Mouse (Mus musculus) T-cell, adult 2 months (primary cell): ENCODE data around the gene Chd2.
"Not testable (repeated sequence)": the region's sequence is repeated elsewhere in the genome, so short reads cannot be mapped to it uniquely, and the experiment has no call there.

Experiments
- DNase-seq: peaks from one replicate; pipeline ENCODE4 v3.0.0; 2022; ENCODE audit warnings: low spot score

Gene Chd2

DNA sequence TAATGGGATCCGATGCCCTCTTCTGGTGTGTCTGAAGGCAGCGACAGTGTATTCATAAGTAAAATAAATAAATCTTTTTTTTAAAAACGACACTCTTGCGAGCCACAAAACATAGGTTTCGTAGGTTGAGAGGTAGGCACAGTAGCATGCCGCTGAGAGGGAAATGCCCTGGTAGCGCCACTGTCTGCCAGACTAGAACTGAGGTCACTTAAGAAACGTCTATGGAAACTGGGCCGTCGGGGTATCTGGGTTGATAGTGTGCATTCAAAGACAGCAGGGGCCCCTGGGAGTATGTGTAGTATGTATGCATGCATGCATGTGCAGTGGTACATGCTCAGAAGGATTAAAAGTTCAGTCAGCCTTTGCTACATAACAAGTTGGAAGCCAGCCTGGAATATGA, 21.4 kb downstream of the Chd2 start:
- DNase-seq, result no peak

GRCm38 (mm10) chr7:73519060-73519796, 22.4 kb downstream of the Chd2 start:
- no peak for DNase-seq

DNA sequence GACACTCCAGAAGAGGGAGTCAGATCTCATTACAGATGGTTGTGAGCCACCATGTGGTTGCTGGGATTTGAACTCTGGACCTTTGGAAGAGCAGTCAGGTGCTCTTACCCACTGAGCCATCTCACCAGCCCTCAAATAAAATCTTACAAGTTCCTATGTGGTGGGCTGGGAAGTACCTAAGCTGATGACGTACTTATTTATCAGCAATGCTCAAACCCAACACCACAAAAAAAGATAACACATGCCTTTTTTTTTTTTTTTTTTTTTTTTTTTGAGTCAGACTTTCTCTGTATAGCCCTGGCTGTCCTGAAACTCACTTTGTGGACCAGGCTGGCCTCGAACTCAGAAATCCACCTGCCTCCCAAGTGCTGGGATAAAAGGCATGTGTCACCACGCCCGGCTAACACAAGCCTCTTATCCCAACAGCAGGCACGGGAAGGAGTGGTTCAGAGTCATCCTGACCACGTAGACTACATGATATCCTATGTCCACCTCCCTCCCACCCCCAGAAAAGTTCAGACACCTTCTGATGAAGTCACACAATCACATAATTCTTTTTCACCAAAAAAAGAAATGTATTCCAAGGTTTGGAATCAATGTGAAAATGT, 23.2 kb downstream of the Chd2 start:
- not testable (repeated sequence) for DNase-seq

GRCm38 (mm10) chr7:73517432-73518054, 24.1 kb downstream of the Chd2 start:
- DNase-seq, result no peak

DNA sequence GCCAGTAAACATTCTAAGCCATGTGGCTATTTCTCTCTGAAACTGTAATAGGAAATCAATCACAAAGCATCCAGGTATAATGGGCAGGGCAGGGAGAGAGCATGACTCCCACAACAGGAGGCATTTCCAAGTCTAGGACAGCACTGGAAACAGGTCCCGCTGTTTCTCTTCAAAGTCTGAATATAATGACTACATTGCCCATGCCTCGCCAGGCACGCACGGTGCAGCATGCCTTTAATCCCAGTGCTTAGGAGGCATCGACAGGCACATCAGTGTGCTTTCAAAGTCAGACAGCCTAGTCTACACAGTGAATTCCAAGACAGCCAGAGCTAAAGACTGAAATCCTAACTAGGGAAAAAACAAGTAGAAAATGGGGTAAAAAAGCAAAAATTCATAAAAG, 24.8 kb downstream of the Chd2 start:
- DNase-seq, result no peak

DNA sequence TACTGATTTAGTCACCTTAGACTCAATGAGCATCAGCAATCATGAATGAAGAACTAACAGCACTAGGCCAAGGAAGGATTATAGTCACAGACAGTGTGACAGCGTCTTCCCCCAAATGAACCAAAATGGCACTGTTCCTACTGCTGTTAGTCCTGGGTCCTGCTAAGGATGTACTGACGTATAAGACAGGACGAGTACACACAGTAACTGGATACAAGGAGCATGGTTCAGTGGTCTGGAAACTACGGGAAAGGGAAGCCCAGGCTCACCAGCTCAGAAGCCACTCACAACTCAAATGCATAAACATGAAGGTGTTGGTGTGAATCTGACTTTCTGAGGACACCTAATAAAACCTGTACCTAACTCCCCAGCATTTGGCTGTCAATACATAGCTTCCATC, 27.1 kb downstream of the Chd2 start:
- DNase-seq, result no peak

GRCm38 (mm10) chr7:73512422-73512821, 29.2 kb downstream of the Chd2 start:
- DNase-seq, result no peak

- DNase-seq, result no peak
Measured at GRCm38 (mm10) chr7:73508688-73509087, 32.9 kb downstream of the Chd2 start.

GRCm38 (mm10) chr7:73507491-73507890, 34.1 kb downstream of the Chd2 start:
- DNase-seq, result no peak

GRCm38 (mm10) chr7:73506852-73507251, 34.8 kb downstream of the Chd2 start:
- no peak for DNase-seq

DNA sequence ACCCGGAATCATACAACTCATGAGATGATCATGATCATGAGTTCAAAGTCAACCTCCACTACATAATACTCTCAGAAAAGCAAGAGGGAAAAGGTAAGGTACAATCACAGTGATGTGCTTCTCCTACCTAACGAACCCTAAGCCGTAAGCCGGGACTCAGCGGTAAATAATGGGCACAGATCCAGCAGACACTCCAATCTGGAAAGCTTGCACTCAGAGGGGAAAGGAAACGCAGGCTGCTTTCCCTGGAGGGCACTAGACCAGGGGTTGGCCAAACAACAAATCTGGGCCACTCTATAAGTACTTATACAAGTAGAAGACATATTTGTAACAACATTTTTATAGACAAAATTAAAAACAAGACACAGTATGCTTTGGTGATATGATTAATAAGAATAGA, 36.4 kb downstream of the Chd2 start:
- DNase-seq, result no peak

- no peak for DNase-seq
Measured at GRCm38 (mm10) chr7:73498200-73498599, 43.4 kb downstream of the Chd2 start.

- DNase-seq, result no peak
Measured at GRCm38 (mm10) chr7:73489261-73489660, 52.4 kb downstream of the Chd2 start.

DNA sequence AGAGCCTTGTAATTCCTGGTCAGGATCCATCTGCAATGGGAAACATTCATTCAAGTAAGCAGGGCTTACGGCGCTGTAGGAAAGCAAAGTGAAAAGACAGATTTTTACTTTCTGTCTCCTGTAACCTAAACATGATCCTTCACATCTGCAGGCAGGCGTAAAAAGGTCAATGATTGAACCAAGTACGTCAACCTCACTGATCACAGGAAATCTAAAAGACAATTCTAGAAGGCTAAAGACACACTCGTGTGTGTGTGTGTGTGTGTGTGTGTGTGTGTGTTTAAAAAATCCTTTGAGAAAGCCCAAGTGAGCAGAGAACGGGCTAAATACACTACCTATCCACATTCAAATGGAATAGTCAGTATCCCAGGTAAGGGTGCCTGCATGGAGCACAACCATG, 60.5 kb downstream of the Chd2 start:
- peak; percentile 26 for DNase-seq

GRCm38 (mm10) chr7:73479506-73479905, 62.1 kb downstream of the Chd2 start:
- DNase-seq, result peak; percentile 55

DNA sequence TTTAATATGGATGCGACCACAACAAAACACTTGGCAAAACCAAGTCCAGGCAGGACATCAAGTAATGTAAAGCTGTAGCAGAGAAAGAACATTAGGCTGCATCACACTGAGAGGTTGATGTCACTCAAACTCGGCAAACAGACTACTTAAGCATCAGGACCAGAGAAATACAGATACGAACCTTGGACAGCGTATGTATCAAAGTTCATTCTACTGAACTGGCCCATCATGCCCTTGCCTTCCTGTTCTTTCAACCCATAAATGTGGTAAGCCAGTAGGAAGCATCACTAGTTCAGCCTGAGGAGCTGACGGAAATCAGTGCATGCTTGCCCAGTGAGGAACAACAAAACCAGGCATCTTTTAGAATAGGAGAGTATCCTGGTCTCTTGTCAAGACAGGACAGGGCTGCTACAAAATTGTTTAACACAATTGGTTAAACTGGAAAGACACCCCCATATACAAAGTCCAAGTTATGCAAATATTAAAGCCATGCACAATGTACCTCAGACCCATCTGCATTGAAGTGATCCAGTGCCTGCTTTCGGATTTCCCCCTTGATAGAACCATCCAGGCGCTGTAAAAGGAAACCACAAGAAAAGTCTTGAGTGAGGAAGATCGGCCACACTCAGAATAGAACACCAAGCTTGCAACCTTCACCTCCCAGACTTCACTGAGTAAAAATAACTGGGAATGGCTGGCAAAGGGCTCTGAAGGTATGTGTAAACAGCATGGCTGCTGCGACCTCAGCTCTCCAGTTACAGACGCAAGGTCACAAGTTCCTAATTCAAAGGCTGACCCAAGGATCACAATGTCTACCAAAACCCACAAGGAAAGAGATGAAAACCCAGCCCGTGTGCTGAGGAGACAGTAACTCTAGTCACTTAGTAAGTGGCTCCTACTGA, 63.2 kb downstream of the Chd2 start:
- no peak for DNase-seq

- DNase-seq, result no peak
Measured at GRCm38 (mm10) chr7:73467741-73468140, 73.9 kb downstream of the Chd2 start.

- no peak for DNase-seq
Measured at GRCm38 (mm10) chr7:73463546-73463945, 78.1 kb downstream of the Chd2 start.

DNA sequence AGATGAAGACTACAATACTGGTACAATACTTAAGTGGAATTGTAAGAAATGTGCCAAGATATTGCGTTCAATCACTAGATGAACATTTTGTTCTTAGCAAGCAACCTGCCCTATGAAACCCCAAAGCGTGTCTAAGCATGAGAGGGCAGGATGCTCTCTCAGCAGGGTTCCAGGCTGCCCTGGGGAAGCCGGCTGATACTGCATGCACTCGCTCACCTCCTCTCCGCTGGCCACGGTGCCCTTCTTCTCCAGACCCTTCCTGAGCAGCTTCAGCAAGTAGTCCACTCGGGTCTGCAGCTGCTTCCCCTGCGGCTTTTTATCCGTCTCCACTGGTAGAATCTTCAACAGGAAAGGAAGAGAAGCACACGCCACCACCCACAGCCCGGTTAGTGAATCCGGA, 87.5 kb downstream of the Chd2 start:
- no peak for DNase-seq

GRCm38 (mm10) chr7:73452187-73452808, 89.3 kb downstream of the Chd2 start:
- DNase-seq, result no peak

DNA sequence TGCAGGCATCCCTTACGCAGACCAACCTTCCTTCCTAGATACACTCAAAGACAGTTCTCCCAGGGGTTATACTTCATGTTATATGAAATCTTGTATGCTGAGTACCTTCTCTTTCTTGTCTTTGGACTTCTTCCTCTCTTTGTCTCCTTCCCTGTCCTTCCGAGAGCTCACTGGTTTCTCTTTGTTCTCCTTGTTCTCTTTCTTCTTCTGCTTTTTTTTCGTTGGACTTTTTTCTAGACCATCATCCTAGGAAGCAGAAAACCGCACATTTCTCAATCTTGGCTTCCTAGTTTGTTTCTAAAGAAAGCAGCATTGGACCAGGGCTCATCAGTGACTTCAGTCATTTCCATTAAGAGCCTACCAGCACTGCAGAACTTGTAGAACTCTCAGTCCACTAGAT, 90.0 kb downstream of the Chd2 start:
- DNase-seq, result no peak

DNA sequence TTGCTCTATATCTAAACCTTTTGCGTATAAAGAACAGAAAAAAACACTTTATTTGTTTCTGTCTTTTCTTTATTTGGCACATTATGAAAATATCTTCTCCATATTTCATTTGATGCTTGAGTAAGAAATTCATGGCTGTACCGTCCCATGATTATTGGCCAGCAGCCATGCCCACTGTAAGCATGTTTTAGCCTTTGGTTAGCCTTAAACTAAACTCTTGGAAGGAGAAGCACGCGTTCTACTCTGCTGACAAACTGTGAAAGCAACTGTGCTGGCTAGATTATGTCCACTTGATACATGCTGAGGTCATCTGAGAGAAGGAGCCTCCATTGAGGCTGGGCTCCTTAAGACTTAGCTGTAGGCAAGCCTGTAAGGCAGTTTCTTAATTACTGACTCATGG, 99.4 kb downstream of the Chd2 start:
- no peak for DNase-seq
